Mouse (Mus musculus) CD4-positive, CD25-positive, alpha-beta regulatory T cell, adult 4 months (primary cell): ENCODE data around the gene Taar8b. TPM values are rescaled to one million over a fixed set of nuclear protein-coding genes. Genes with fewer than 3 reads are reported as not detected.
A peak's percentile ranks its signal among the peaks of the same experiment; 100 is the strongest.
"Not testable (repeated sequence)": the region's sequence is repeated elsewhere in the genome, so short reads cannot be mapped to it uniquely, and the experiment has no call there.

ENCODE experiments used
- ATAC-seq: one replicate; pipeline ENCODE4 v1.8.0; 2017
- polyA plus RNA-seq, 2 experiments: library from polyadenylated mRNA; unstranded; fragments of 100-300 nt; shearing (Covaris generic); gene quantifications; one replicate each; pipeline ENCODE4 v1.2.1; 2017

Taar8b gene
- polyA plus RNA-seq = not detected

GRCm38 (mm10) chr10:24092194-24092593 lies at the start of gene Taar8b:
Gene Taar8b (minus strand): TSS chr10:24092294.
- no peak for ATAC-seq

DNA sequence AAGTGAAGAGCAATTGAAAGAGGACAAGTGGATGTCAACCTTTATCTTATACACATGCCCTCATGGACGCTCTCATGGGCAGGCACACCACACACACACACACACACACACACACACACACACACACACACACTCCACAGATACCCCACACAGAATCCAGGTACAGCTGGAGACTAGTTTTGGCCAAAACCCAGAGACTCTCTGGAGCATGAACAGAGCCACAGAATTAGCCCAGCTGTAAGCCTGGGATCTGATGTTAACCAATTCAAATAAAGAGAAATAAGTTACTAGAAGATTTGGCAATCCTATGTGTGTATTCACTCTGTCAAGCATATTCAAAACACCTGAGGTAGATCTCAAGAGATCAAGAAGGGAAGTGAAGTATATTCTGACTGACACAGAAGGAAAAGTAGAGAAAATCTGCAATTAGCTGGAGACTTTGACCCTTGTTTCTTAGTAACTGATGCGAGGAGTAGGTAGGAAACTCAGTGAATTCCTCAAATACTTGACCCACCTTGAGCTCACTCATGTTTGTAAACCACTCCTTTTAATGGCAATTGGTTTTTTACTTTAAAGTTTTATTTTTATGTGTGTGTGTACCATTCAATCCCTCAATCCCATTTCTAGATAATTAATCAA lies 46.6 kb upstream of the Taar8b start:
- no peak for ATAC-seq

DNA sequence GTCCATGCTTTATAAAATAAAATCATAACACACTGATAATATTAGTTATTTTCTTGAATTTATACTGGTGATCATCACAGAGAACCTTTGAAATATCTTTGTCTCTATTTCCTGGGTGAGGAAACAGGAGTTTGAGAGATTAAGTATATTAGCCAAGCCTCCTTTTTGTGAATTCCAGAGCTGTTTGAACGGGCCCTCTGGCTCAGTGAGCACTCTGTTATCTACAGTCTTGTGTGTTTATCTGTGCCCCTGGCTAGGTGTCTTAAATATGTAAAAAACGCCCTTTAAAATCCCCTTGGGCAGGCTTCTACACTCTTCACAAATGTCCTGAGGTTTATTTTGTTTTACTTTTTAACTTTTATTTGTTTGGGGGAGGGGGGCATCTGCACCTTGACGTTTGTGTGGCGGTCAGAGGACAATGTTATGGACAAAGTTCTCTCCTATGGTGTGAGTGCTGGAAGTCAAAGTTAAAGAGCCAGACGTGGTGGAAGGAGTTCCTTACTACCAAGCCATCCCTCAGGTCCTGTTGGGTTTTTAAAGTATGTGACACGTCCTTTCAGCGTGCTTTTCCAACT lies 42.1 kb upstream of the Taar8b start:
- no peak for ATAC-seq

DNA sequence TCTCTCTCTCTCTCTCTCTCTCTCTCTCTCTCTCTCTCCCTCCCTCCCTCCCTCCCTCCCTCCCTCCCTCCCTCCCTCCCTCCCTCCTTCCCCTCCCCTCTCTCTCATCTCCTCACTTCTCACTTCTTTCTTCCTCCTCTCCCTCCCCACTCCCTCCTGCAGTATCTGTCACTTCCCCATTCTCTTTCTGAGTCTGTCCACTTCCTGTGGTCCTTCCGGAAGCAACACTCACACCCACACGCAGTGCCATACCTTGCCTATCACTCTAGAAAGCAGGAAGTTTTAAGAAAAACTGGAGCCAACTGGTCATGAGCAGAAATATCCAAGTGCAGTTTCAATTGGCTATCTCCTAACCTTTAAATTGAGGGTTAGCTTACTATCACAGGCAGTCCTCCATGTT lies 41.0 kb upstream of the Taar8b start:
- ATAC-seq = no peak

- no peak for ATAC-seq
These were observed 40.2 kb upstream of the Taar8b start for GRCm38 (mm10) chr10:24132273-24132672.

- ATAC-seq = peak; percentile 94
These were observed 39.6 kb upstream of the Taar8b start for GRCm38 (mm10) chr10:24131451-24132262.

DNA sequence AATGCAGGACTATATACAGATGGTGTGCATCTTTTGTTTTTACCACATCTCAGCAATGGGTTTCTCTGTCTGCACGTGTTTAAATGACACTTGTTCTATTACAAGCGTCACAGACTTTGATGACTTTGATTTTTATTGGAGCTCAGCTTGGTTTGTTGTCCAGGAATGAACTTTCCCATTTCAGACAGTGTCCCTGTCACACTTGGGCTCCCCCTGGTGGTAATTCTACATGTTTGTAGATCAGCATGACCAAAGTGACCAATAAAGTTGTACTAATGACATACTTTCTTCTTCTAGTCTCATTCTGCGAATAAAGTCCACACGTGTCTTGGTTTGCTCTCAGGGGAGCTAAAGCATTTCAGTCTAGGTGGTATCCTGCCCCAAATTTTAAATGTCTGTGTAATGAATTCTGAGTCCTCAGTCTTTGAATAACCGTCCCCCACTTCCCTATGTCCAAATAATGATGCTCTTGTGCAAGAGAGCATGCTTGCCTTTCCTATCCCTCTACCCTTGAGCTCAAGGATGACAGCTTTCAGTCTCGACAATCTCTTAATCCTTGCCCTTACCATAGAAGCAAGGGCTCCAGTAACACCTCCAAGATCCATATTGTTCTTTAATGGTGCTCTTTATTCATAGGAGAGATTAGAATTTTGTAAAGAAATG lies 19.2 kb upstream of the Taar8b start:
- ATAC-seq = no peak

DNA sequence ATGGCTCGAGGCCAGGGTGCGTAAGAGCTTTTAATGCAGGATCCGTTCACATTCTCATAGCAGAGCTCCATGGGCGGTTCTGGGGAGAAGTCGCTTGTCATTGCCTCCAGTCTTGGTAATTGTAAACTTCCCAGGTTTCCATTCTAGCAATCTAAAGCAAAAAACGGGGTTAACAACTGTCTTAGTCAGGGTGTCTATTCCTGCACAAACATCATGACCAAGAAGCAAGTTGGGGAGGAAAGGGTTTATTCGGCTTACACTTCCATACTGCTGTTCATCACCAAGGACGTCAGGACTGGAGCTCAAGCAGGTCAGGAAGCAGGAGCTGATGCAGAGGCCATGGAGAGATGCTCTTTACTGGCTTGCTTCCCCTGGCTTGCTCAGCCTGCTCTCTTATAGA lies 17.3 kb upstream of the Taar8b start, which contains the start of gene Taar9:
Gene Taar9, minus strand, starts transcription at position 101 of the 400 bp plus-strand sequence.
- not testable (repeated sequence) for ATAC-seq

DNA sequence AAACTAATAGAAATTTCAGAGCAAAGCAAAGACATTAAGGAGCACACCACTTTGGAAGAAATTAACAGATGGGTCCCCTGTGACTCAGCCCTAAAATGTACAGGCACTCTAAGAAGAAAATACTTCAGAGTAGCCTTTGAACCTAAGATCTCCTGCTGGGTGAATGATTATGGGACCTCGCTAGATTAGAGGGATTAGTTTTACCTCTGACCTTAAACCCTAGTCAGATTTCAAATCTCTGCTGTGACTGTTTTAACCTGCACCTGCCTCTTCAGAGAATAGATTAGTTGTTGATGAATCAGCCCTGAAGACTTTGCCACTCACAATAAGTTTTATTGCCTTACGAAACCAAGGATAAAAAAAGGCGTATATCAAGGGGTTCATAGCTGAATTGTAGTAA lies 16.1 kb upstream of the Taar8b start:
- no peak for ATAC-seq

- no peak for ATAC-seq
These were observed 15.7 kb upstream of the Taar8b start for GRCm38 (mm10) chr10:24107747-24108146.

GRCm38 (mm10) chr10:24103299-24103698 lies 11.2 kb upstream of the Taar8b start:
- ATAC-seq = not testable (repeated sequence)

- ATAC-seq = not testable (repeated sequence)
These were observed 9.7 kb upstream of the Taar8b start, which contains the start of gene Taar8c for GRCm38 (mm10) chr10:24101812-24102211. Gene Taar8c (minus strand): TSS chr10:24101912.

DNA sequence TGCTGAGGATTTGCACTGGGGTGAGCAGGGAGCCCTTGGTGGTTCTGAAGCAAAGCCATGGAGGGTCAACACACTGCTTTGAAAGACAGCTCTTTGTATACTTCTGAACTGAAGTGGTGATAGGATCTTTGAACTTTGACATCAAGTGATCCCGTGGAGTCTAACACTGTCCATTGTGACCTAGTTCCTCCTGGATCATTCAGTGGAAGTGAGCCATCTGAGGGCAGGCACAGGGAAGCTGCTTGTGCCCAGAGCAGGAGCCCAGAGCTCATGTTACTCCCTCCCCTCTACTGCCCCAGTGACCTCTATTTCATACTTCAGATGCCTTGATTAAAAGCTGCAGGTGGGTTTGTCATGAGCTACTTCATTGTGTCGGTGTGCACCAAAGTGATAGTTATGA lies 4.9 kb upstream of the Taar8b start:
- not testable (repeated sequence) for ATAC-seq

GRCm38 (mm10) chr10:24087168-24087567 lies 4.9 kb downstream of the Taar8b start:
- ATAC-seq = no peak

- ATAC-seq = no peak
These were observed 5.5 kb downstream of the Taar8b start for GRCm38 (mm10) chr10:24086555-24086954.

GRCm38 (mm10) chr10:24085936-24086335 lies 6.2 kb downstream of the Taar8b start:
- ATAC-seq = no peak

GRCm38 (mm10) chr10:24080166-24080565 lies 11.9 kb downstream of the Taar8b start:
- no peak for ATAC-seq

DNA sequence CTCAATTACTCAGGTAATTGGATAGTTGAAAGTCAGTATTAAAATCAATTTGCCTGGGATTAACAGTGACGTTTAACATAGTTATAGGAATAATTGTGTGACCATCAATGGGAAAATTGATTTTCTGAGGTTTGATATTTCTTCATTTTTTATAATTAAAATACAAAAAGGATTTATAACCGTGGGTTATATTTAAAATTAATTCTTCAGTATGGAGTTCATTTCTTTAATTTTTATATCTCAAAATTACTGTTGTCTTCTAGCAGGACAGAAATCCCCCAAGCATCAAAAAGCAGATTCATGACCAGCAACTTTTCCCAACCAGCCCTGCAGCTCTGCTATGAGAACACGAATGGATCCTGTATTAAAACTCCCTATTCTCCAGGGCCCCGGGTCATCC lies 15.9 kb downstream of the Taar8b start, which contains the start of gene Taar8a:
Gene Taar8a, plus strand, starts transcription at position 301 of the 400 bp plus-strand sequence.
- ATAC-seq = not testable (repeated sequence)

DNA sequence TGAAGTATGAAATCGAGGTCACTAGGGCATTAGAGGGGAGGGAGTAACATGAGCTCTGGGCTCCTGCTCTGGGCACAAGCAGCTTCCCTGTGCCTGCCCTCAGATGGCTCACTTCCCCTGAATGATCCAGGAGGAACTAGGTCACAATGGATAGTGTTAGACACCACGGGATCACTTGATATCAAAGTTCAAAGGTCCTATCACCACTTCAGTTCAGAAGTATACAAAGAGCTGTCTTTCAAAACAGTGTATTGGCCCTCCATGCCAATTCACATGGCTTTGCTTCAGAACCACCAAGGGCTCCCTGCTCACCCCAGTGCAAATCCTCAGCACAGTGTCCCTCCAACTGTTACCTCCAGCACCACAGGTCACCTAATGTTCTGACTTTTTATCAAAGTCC lies 17.3 kb downstream of the Taar8b start:
- not testable (repeated sequence) for ATAC-seq

DNA sequence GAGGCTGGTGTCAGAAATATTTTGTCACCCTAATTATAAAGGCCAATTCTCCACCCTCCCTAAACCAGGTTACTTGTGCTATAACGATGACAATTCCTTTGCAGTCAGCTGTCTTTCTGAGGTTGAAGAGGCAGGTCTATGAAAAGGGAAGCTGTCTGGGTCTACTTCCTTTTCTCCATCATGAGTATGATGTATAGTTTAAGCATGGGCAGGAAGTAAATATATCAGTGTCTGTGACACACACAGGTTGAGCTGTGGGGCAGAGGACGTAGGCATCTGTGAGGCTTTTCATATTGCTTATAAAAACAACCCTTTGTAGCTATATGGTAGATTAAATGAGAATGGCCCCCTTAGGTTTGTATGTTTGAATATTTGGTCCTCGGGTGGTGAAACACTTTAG lies 33.1 kb downstream of the Taar8b start:
- no peak for ATAC-seq

GRCm38 (mm10) chr10:24052039-24052438 lies 40.1 kb downstream of the Taar8b start:
- ATAC-seq = no peak

DNA sequence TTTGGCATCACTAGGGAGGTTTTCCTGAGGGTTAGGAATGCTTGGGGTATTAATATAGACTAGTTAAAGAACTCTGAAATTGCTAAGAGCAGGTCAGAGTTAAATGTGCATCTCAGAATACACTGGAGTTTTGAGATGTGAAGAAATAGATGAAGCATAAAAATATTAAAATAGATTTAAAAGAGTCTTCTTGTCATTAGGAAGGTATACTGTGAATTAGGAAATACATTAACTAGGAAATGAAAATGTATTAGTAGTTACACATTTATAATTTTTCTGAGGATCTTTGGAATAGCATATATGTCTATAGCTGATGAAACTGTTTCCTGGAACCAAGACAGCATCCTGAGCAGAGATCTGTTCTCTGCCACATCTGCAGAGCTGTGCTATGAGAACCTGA lies 42.9 kb downstream of the Taar8b start, which contains the start of gene Taar7f:
Gene Taar7f, plus strand, starts transcription at position 301 of the 400 bp plus-strand sequence.
- ATAC-seq = no peak
